Mouse (Mus musculus) adrenal gland, postnatal 36 days (tissue): Measurements from ENCODE around the gene Mapk9. TPM values are rescaled to one million over a fixed set of nuclear protein-coding genes. Genes with fewer than 3 reads are reported as not detected.
A peak's percentile ranks its signal among the peaks of the same experiment; 100 is the strongest.
"Not testable (repeated sequence)": the region's sequence is repeated elsewhere in the genome, so short reads cannot be mapped to it uniquely, and the experiment has no call there.

Experiments
- DNase-seq, 2 experiments: peaks; one replicate each; pipeline ENCODE4 v3.0.0; 2021; ENCODE audit warnings: mixed read lengths in 1 of 2
- long read RNA-seq, 2 experiments: library from polyadenylated mRNA; stranded (forward); transcript quantifications; one replicate each; pipeline ENCODE4 v2.0.0; 2021; ENCODE audit warnings: borderline sequencing depth in 2 of 2
- total RNA-seq, 2 experiments: library from RNA; stranded (reverse); gene quantifications; 2 replicates each; pipeline ENCODE4 v1.2.3; 2021

Mapk9 gene
- total RNA-seq = 10 to 100 TPM; 56.3 to 67.4 TPM
- long read RNA-seq, experiment 1, full-length matches to known transcripts = 40 of 61 reads
- long read RNA-seq, experiment 1, partial matches to known transcripts = 5 of 61 reads
- long read RNA-seq, experiment 1, other reads (novel, unspliced or antisense) = 16 of 61 reads
- long read RNA-seq, experiment 2, full-length matches to known transcripts = 13 of 17 reads
- long read RNA-seq, experiment 2, partial matches to known transcripts = 0 of 17 reads
- long read RNA-seq, experiment 2, other reads (novel, unspliced or antisense) = 4 of 17 reads

GRCm38 (mm10) chr11:49846401-49847070 is at the start of gene Mapk9:
Gene Mapk9, plus strand, starts transcription at chr11:49846751.
- peak; percentile 99 to 100 for DNase-seq

- DNase-seq = no peak
These were observed 47.6 kb upstream of the Mapk9 start for GRCm38 (mm10) chr11:49798931-49799330.

- no peak for DNase-seq
These were observed 45.0 kb upstream of the Mapk9 start for GRCm38 (mm10) chr11:49801516-49801915.

GRCm38 (mm10) chr11:49803801-49804200 is 42.8 kb upstream of the Mapk9 start:
- DNase-seq = no peak

- no peak for DNase-seq
These were observed 40.3 kb upstream of the Mapk9 start for GRCm38 (mm10) chr11:49806218-49806617.

GRCm38 (mm10) chr11:49808946-49809345 is 37.6 kb upstream of the Mapk9 start:
- no peak for DNase-seq

GRCm38 (mm10) chr11:49810696-49811095 is 35.9 kb upstream of the Mapk9 start:
- not testable (repeated sequence) for DNase-seq

GRCm38 (mm10) chr11:49811099-49811541 is 35.4 kb upstream of the Mapk9 start:
- peak; percentile 25 to 42 for DNase-seq

GRCm38 (mm10) chr11:49811879-49812278 is 34.7 kb upstream of the Mapk9 start:
- DNase-seq = no peak

GRCm38 (mm10) chr11:49818869-49819566 is 27.5 kb upstream of the Mapk9 start:
- DNase-seq = no peak

GRCm38 (mm10) chr11:49819676-49820075 is 26.9 kb upstream of the Mapk9 start:
- DNase-seq = no peak

- DNase-seq = no peak
These were observed 25.6 kb upstream of the Mapk9 start for GRCm38 (mm10) chr11:49820928-49821327.

GRCm38 (mm10) chr11:49821546-49821945 is 25.0 kb upstream of the Mapk9 start:
- DNase-seq = no peak

GRCm38 (mm10) chr11:49822337-49822736 is 24.2 kb upstream of the Mapk9 start:
- DNase-seq = no peak

GRCm38 (mm10) chr11:49824896-49825295 is 21.7 kb upstream of the Mapk9 start:
- DNase-seq = peak; percentile 79 to 81

- no peak for DNase-seq
These were observed 19.3 kb upstream of the Mapk9 start for GRCm38 (mm10) chr11:49827243-49827642.

- no peak for DNase-seq
These were observed 17.3 kb upstream of the Mapk9 start for GRCm38 (mm10) chr11:49829176-49829745.

GRCm38 (mm10) chr11:49831980-49832379 is 14.6 kb upstream of the Mapk9 start:
- DNase-seq = no peak

GRCm38 (mm10) chr11:49832962-49833361 is 13.6 kb upstream of the Mapk9 start:
- DNase-seq = no peak

GRCm38 (mm10) chr11:49834248-49834647 is 12.3 kb upstream of the Mapk9 start:
- no peak for DNase-seq

- DNase-seq = no peak
These were observed 11.1 kb upstream of the Mapk9 start for GRCm38 (mm10) chr11:49835257-49835956.
